In the genomic region with DNA sequence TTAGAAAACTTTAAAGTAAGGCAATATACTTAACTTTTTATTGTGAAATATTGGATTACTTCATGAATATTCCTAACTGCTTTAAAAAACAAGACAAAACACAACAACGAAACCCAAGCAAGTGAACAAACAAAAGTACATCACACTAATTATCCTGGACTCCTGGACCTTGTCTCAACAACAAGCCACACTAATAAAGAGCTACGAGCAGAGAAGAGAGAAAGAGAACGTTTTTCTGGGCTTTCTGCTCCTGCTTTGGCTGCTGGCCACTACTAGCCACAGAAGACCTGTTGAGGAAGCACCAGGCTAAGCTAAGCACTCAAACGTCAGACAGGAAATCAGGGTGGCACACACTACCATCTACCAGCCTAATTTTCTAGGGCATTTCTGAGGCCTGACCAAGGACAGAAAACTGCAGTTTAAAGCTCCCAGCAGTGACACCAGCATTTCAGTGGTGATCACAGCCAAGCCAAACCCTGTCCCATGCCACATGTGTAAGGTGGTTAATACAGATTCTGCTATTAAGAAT, we compare ENCODE assay signal across 11 mouse cellular contexts. TPM values are rescaled to one million over a fixed set of nuclear protein-coding genes. Genes with fewer than 3 reads are reported as not detected.
DNase-seq lines count a peak whose midpoint lies in the region; ATAC-seq and TF ChIP-seq lines count a peak whose summit lies in the region.
"Had no signal": no experiment of that assay in that cellular context is flagged by ENCODE, and none has a peak within 500 bp of the region (broad histone marks: within the 10 kb centered on the region; RNA-seq: fewer than 3 reads in every experiment).

No protein-coding gene starts in this region.

- H3K9me3 ChIP-seq in midbrain, embryonic 14.5 days (ENCODE audit: control insufficient read depth, low read length): no peaks in the 10 kb centered on the region
- H3K9me3 ChIP-seq: embryonic facial prominence, embryonic 13.5 days had no signal

- WGBS in midbrain, embryonic 14.5 days: 75% methylated on average over 4 of the region's 4 CpGs

- peak; percentile 31 for ATAC-seq in CD4-positive, CD25-positive, alpha-beta regulatory T cell, adult 4 months
- ATAC-seq in megakaryocyte-erythroid progenitor cell, adult 5-6 weeks (replicated peaks; ENCODE audit: low FRiP score, low TSS enrichment, poor library complexity, severe bottlenecking): 0 out of 2 replicates have a peak, but pooled peaks have one; percentile 26
- no peak for ATAC-seq in midbrain, embryonic 14.5 days (ENCODE audit: low FRiP score, low TSS enrichment)

- peak overlapping the region; percentile 53 for H3K27ac ChIP-seq in layer of hippocampus, adult 2 months
- no peak overlapping the region for H3K27ac ChIP-seq in midbrain, embryonic 14.5 days (replicated peaks; ENCODE audit: low read depth, low read length)
- H3K27ac ChIP-seq: embryonic facial prominence, embryonic 13.5 days had no signal

- no peak overlapping the region for H3K4me3 ChIP-seq in layer of hippocampus, adult 2 months
- no peak overlapping the region for H3K4me3 ChIP-seq in midbrain, embryonic 14.5 days (replicated peaks; ENCODE audit: low read depth, low read length)
- H3K4me3 ChIP-seq: embryonic facial prominence, embryonic 13.5 days had no signal

- 0 out of 2 replicates have a peak, but pooled peaks cover 3% of the 10 kb centered on the region for H3K36me3 ChIP-seq in midbrain, embryonic 14.5 days (ENCODE audit: control insufficient read depth, insufficient read depth, low read length)

- no peak overlapping the region for H3K4me2 ChIP-seq in midbrain, embryonic 14.5 days (ENCODE audit: low read length)
- H3K4me2 ChIP-seq: embryonic facial prominence, embryonic 13.5 days had no signal

- H3K27me3 ChIP-seq in midbrain, embryonic 14.5 days (ENCODE audit: control insufficient read depth, insufficient read depth, low read length): no peaks in the 10 kb centered on the region
- H3K27me3 ChIP-seq: embryonic facial prominence, embryonic 13.5 days had no signal

- no peaks in the 10 kb centered on the region for H3K4me1 ChIP-seq in midbrain, embryonic 14.5 days (ENCODE audit: control insufficient read depth, insufficient read depth, low read length)

- TF ChIP-seq CTCF in layer of hippocampus, adult 2 months (conservative IDR thresholded peaks at IDR 0.05): no peak

- H3K9ac ChIP-seq in midbrain, embryonic 14.5 days (replicated peaks; ENCODE audit: low read length): no peak overlapping the region
- H3K9ac ChIP-seq: embryonic facial prominence, embryonic 13.5 days had no signal

- DNase-seq in layer of hippocampus, adult 2 months (ENCODE audit: low spot score in 2 of 2): no peak
- no peak for DNase-seq in layer of hippocampus, adult 9-11 months
- DNase-seq in 416B (ENCODE audit: low read depth): peak; percentile 91
- no peak for DNase-seq in midbrain, embryonic 14.5 days
- no peak for DNase-seq in cerebellum, adult 9-11 months
- DNase-seq: cerebellum, adult 8-10 months; heart, postnatal 36 days; kidney, adult 11 months had no signal

RNA-seq across cellular contexts. Expression of a gene that starts 28.2 kb away (rescaled TPM):
- total RNA-seq in layer of hippocampus, adult 2 months (2021): 100 to 1,000 TPM; 195 TPM
- polyA plus RNA-seq in CD4-positive, CD25-positive, alpha-beta regulatory T cell, adult 4 months (2017; shearing (Covaris generic)): 1 to 10 TPM in 1 of 2 experiments, under 1 TPM in 1; 0.31 to 1.2 TPM
- total RNA-seq in megakaryocyte-erythroid progenitor cell, adult 5-6 weeks (2014; fragmentation: Nextera tagmentation): 2.8 and 3.4 TPM in 2 replicates
- 3.1 and 6.5 TPM in 2 replicates for total RNA-seq in megakaryocyte-erythroid progenitor cell, adult 5-6 weeks (2017)
- 140 and 157 TPM in 2 replicates for polyA plus RNA-seq in midbrain, embryonic 14.5 days (2014; fragmentation: Nextera tagmentation; extraction: Ambion mirVana)

RNA-seq across cellular contexts. Expression of a gene that starts 28.8 kb away (rescaled TPM):
- 10 to 100 TPM; 44.2 to 47.7 TPM for total RNA-seq in layer of hippocampus, adult 2 months (2021)
- polyA plus RNA-seq in CD4-positive, CD25-positive, alpha-beta regulatory T cell, adult 4 months (2017; shearing (Covaris generic)): 1 to 10 TPM; 3.1 to 4.6 TPM
- 24.2 and 33.9 TPM in 2 replicates for total RNA-seq in megakaryocyte-erythroid progenitor cell, adult 5-6 weeks (2014; fragmentation: Nextera tagmentation)
- 25.0 and 29.2 TPM in 2 replicates for total RNA-seq in megakaryocyte-erythroid progenitor cell, adult 5-6 weeks (2017)
- polyA plus RNA-seq in midbrain, embryonic 14.5 days (2014; fragmentation: Nextera tagmentation; extraction: Ambion mirVana): 25.4 and 40.0 TPM in 2 replicates

Comparison
In these comparisons a context has a peak if more than half of its experiments do, and no peak if none do; other contexts are left out.
1. RNA of a gene that starts 28.2 kb away (total RNA-seq): 195 TPM in layer of hippocampus, adult 2 months; 2.8 to 6.5 TPM in megakaryocyte-erythroid progenitor cell, adult 5-6 weeks; every median in the first group is over 10 times any median in the second.